Mouse (Mus musculus) heart, adult 9 months (tissue): Measurements from ENCODE around the gene Akr1b10.
"Not testable (repeated sequence)": the region's sequence is repeated elsewhere in the genome, so short reads cannot be mapped to it uniquely, and the experiment has no call there.

Source experiments
- DNase-seq, 2 experiments: peaks; one replicate each; pipeline ENCODE4 v3.0.0; 2022; ENCODE audit warnings: low spot score in 2 of 2

Akr1b10 gene

DNA sequence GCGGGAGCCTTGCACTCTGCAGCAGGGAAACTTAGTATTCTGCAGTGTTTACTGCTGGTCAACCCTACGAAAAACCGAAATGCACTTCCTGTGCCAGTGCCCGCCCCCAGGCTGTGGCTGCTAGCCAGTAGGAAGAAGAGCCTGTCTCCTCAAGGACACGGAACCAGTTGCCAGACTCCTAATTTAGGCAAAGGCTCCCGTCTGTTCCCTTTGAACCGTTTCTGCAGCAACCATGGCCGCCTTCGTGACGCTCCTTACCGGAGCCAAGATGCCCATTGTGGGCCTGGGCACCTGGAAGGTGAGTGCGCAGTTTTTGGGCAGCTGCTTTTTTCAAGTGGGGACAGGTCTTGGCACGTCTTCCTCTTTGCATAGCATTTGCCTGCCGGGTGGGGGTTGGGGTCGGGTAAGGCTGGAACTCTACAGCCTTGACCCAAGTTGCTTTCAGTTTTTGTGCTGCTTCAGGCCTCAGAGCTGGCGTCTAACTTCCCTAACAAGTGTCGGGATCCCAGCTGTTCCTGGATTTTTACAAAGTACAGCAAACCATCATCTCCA is at the start of gene Akr1b10:
Gene Akr1b10 (plus strand): TSS at position 109 of the 552 bp plus-strand sequence.
- DNase-seq: peak; percentile 82 to 88

DNA sequence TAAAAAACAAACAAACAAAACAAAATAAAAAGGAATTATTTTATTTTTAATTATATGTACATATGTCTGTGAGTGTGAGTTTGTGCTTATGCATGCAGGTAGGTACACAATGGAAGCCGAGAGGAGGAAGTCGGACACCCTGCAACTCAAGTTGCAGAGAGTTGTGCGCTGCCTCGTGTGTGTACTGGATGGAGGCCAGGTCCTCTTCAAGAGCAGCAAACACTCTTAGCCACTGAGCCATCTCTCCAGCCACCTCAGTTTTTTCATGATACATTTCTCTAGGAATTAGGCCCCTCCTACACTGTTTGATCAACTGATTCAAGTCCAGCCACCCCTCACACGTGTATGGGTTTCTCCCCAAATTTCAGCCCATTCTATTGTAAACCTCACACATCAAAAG is 49.3 kb upstream of the Akr1b10 start:
- DNase-seq: no peak

DNA sequence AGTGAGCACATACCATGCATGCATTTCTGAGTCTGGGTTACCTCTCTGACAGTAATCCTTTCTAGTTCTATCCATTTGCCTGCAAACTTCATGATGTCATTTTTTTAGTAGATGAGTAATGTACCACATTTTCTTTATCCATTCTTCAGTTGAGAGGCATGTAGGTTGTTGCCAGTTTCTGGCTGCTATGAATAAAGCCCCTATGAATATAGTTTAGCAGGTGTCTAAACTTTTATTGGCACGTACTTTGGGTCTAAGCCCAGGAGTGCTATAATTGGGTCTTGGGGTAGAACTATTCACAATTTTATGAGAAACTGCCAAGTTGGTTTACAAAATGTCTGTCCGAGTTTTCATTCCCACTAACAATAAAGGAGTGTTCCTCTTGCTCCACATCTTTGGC is 46.2 kb upstream of the Akr1b10 start:
- no peak for DNase-seq

DNA sequence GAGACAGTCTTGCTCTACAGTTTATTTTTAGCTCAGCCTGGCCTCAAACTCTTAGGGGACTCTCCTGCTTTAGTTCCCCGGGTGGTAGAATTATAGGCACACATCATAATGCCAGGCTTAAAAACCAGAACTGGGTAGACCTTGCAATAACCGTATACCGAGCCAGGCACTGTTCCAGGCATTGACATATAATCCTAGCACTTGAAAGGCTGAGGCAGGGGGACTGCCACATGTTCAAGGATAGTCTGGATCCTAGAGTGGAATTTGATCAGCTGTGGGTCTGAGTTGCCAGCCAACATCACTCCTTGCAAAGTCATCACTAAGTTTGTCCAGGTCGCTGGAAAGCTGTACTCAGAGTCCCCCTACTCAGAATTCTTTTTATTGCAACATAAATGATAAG is 42.0 kb upstream of the Akr1b10 start:
- DNase-seq: no peak

DNA sequence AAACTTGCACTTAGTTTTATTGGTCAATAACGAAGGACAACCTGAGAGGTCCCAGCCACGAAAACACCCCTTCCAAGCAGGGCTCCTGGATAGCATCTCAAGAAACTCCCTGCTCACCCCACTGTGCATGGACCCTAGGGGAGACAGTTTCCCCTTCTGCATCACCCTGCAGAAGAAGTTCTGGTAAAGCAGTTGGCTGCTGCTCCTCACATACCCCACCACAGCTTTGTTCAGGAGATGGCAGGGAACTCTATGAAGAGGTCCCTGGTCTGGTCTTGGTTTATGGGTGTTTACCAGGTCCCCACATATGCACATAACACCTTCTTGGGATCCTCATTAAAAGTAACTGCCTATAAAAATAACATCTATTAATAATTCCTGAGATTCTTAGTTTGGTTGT is 41.5 kb upstream of the Akr1b10 start:
- DNase-seq: no peak

DNA sequence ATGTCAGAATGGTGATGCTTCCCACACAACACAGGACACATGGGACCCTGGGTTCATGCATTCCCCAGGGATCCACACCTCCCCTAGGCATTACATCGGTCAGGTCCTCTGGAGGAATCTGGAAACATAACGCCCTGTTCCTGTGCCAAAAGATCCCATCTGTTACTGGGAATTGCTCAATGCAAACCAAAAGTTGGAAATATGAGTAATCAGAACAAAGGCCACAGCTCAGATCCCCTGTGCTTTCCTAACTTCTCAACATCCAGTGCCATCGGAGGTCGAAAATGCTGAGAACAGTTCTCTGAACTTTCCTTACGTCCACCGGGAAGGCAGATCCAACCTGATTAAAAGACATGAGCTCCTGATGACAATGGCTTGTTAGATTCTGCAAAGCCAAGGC is 40.6 kb upstream of the Akr1b10 start:
- DNase-seq: no peak

DNA sequence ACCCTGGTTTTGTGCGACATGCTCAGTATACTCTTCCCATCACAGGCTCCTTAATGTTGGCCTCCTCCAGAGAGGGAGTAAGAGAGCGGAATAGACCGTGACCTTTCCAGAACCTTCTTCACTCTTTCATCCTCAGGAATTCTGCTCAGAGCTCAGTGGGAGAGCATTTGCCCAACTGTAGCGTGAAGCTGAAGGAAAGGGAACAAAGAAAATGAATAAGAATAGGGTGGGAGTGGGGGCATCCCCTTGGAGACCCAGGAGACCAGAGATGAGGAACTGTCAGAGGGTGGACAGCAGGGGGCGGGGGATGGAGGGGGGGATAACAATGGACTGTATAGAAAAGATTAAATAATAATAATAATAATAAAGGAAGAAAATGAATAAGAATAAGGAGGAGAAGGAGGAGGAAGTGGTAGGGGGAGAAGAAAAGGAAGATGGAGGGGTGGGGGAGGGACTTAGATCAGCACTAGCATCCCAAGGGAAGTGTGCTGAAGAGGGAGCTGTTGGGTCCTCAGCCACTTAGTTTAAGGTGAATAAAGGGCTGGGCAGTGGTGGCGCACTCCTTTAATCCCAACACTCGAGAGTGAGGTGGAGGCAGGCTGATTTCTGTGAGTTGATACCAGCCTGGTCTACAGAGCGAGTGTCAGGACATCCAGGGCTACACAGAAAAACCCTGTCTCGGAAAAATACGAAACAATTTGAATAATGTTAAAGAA is 39.7 kb upstream of the Akr1b10 start:
- no peak for DNase-seq

DNA sequence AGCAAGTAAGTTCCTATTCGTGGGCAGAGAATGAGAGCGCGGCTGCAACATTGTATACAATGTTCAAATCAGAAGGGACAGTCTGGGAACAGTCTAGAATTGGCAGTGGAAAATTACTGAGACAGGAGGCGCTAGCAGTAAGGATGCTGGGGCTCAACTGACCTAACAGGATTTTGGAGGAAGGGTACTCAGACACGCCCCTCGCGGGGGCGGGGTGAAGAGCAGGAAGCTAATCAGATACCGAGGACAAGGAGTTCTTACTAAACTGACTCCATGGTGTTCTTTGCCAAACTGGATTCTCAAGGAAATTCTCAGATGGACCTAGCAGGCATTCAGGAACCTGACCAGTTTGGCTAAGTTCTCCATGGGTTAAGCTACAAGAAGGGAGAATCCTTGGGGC is 39.1 kb upstream of the Akr1b10 start:
- no peak for DNase-seq

DNA sequence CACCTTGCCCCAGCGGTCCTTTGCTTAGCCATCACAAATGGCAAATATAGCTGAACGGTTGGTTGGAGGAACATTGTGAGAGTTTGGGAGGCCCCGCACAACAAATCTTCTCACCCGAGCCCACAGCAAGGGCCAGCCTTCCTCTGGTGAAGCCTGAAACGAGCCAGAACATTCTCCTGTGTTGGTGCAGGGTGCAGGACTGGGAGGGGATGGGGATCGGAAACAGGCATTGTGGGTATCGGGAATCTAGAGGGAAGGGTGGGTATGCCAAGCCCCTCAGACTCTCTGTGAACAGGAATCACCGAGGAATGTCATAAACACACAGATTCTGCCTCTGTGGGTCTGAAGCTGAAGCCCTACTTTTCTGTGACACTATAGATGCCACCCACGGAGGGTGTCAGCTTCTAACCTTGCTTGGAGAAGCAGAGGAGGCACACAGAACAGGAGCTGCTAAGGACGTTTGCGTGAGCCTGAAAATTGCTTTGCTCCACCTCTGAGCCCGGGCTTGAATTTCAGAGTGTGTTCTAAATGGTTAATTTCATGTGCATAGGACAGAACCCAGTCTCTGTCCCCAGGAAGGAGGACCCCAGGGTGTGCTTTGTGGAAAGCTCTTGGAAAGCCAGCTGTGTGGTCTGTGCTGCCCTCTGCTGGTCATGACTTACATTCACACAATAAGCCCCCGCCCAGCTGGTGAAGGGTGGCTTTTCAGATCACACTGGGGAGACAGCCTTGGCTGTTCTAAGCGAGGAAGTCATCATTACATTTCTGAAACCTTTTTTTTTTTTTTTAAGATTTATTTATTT is 37.7 kb upstream of the Akr1b10 start:
- peak; percentile 53 to 66 for DNase-seq

DNA sequence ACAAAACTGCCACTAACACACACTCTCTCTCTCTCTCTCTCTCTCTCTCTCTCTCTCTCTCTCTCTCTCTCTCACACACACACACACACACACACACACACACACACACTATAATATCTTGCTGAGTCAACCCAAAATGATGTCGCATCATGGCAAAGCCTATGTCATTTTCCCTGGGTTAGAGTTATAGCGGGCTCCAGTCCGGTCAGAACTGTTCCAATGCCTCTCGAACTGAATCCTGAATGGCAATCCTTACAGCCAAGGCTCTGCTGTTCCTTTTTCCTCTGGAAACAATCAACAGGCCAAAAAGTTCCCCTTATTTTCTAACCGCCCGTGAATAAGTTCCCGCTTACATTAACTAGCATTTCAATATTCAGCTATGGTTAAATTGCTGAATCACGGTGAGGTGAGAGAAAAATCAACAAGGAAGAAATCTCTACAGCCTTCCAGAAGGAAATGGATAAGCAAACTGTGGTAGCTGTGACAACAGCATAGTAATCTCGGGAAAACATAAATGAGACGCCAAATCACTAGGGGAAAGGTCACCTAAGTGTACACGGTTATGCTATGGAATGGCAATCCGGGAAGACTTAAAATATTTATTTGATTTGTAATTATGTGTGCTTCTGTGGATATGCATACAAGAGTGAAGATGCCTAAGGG is 33.9 kb upstream of the Akr1b10 start:
- DNase-seq: no peak

DNA sequence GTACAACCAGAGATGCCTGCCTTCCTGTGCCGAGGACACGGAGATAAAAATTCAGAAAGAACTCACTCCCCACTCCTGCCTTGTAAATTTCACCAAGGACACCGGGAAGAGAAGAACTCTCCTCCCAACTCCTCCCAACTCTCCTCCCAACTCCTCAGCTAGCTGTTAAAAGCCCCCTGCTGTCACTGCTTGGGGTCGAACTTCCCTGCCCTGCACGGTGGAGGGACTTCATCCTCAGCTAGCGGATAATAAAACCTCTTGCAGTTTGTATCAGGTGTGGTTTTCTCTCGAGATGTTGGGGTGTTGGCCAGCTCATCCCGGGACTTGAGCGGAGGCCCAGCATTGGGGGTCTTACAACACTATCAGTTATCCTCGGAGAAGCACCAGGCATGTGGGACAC is 32.5 kb upstream of the Akr1b10 start:
- DNase-seq: not testable (repeated sequence)

DNA sequence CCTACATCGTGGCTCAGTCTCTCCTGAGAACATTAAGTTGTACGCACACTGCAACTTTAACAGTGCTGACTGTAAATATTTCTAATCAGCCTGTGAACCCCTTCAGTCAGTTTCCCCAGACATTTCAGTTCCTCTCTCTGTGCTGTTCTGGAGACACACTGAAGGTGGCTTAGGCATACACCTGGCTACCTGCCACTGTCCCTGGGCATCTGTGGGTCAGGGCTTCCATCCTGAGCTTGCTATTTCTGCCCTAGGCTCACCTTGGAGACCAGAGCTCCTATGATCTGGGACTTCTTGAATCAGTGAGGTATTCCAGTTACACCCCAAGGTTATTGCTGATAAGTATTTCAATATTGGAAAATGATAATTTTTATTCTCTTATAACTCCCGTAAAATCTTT is 31.6 kb upstream of the Akr1b10 start:
- DNase-seq: no peak

DNA sequence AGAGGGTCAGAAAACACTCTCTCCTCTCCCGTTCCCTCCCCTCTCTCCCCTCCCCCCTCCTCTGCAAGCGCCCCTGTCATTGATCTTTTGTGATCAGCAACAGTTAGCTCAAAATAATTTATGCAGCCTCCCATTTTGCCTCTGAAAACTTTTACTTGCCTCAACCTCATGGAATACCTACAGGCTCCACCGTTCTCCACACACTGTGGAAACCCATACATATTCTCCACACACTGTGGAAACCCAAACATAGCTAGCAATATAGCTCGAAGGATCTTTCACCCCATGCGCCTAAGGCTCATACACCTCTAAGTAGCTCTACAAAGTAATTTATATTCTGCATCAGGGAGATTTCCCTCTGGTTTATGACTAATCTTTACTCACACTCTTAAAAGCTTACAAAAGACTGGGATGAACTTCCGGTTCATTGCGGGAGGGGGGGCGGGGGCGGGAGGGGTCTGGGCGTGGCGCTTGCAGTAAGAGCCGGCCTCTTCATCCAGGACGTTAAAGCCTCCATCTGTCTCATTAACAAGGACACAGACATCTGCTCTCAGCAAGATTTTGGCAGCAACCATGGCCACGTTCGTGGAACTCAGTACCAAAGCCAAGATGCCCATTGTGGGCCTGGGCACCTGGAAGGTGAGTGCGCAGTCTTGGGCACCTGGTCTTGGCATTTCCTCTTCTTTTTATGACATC is 30.2 kb upstream of the Akr1b10 start, which contains the start of gene Akr1b8:
Gene Akr1b8 (plus strand): TSS at position 462 of the 696 bp plus-strand sequence.
- peak in 1 of 2 experiments; percentile 31 for DNase-seq

DNA sequence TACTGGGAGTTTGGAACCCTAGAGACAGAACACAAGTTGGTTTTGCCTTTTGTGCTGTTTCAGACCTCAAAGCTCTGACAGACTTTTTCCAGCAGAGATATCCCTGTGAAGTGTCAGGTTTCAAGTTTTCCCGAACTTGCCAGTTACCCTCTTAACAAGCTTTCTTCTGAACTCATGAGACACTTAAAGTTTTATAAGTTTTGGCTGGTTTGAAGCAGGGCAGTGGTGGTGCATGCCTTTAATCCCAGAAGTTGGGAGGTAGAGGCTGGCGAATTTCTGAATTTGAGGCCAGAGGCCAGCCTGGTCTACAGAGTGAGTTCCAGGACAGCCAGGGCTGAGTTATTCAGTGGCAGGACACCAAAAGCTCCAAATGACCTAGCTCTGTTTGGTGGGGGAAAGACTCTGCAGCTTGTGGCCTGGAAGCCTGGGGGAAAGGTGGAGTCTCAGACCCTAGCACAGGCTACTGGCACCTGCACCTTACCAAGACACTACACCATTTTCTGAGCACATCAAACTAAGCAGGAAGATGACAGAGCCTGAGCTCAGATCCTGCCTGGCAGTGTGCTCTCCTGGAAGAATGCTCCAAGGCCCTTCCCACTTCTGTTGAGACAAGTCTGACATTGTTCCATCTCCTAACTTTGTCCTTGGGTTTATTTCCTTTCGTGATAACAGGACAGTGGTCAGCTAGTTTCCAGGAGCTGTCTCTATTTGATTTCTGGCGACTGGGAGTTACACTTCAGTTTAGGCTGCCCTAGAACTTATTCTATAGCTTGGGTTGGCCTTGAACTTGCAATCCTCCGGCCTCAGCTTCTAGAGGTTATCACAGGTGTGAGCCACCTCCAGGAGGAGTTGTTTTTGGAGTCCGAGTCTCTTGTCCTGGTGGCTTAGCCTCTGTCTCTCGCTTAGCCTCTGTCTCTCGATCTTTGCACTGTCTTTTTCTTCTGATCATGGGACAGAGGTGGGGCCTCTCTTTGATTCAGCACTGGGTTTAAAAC is 29.4 kb upstream of the Akr1b10 start:
- no peak for DNase-seq

DNA sequence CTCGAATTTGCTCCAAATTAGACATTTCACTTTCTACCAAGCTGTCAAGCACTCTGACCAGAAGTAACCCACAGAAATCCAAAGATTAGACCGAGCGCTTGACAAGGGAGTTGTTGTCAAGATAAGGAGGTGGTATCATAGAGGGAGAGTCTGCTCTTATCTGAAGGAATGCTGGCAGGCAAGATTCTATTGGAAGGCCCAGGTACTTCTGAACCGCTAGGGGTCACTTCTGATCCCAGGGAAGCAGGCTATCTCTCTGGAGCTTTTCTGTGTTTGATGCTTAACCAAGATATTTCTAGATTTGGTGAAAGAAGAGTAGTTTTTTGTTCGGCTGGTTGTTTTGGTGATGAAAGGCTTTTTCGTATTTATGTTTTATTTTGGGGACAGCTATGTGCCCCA is 28.7 kb upstream of the Akr1b10 start:
- DNase-seq: no peak

DNA sequence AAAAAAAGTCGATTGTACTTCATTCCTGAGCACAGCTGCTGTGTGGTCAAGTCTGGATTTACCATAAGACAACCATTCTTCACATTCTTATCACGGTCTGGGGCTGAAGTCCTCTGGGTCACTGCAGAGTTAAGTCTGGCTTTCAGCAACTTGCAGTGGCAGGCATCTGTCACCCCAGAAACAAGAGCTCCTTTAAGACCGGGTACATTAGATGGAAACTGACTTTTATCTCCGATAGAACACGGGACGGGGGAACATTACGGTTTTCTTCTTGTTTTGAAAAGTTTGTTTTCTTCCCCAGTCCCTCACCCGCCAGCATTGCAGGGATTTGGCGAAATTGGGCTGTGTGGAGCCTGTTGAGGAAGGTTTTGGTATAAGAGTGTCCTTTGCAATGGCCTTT is 28.2 kb upstream of the Akr1b10 start:
- DNase-seq: no peak

DNA sequence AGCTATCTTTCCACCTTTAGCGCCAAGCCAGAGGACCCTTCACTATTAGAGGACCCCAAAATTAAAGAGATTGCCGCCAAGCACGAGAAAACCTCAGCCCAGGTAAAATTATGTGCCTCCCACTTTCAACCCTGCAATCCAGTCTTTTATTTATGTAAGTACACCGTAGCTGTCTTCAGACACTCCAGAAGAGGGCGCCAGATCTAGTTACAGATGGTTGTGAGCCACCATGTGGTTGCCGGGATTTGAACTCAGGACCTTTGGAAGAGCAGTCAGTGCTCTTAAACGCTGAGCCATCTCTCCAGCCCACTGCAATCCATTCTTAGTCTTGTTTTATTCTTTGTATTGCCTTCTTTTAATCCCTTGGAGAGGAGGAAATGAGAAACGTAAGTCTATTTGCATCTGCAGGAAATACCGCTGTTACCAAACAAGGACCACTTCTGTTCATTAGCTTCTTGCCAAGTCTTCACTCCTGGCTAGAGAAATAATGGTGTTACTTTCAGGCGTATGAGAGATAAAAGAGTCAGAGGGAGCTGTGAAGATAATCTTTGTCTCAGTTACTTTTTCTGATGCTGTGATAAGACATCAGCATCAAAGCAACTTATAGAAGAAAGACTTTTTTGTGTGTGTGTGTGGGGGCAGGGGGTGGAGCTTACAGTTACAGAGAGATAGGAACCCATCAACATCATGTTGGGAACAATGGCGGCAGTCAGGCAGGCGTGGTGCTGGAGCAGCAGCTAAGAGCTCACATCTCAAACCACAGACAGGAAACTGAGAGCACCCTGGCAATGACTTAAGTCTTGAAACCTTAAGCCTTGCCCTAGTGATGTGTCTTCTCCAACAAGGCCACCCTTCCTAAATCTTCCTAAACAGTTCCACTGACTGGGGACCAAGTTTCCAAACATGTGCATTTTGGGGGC is 19.5 kb upstream of the Akr1b10 start:
- DNase-seq: no peak

DNA sequence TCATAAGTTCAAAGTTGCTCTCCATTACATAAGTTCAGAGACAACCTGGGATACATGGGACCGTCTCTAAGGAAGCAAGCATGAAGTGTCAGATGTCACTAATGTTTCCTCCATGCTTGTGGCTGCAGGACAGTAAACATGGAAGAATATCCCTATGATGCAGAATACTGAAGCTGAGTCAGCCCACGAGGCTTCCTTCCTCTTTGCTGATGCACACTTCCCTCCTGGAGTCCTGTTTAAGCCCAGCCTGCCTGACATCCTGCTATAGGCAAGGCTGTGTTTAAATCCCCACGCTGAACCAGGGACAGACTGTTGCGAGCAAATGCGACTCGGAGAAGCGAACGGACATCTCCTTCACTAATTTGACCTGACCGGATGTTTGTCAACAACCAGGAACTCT is 16.0 kb upstream of the Akr1b10 start:
- DNase-seq: peak; percentile 38 to 52

DNA sequence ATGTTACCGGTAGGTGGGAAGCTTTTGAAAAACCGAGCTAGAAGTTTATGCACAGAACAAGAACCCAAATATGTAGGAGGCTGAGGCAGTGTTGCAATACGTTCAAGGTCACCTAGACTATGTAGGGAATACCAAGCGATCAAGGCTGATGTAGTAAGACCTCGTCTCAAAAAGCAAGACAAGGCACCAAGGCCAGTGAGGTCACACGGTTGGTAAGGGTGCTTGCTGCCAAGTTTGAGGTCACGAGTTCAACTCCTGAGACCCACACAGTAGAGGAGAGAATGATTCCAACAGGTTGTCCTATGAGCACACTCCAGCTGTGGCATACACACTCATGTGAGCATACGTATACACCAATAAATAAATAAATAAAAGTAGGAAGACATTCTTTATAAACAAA is 13.9 kb upstream of the Akr1b10 start:
- no peak for DNase-seq
